Mouse (Mus musculus): Measurements from ENCODE around the gene Cox15. TPM values are rescaled to one million over a fixed set of nuclear protein-coding genes. Genes with fewer than 3 reads are reported as not detected.

The Cox15 gene
- 1.9 and 6.1 TPM in 2 replicates for total RNA-seq (2015; ENCODE audit: low replicate concordance)
- 4.0 and 5.2 TPM in 2 replicates for total RNA-seq (2017; ENCODE audit: low replicate concordance)

DNA sequence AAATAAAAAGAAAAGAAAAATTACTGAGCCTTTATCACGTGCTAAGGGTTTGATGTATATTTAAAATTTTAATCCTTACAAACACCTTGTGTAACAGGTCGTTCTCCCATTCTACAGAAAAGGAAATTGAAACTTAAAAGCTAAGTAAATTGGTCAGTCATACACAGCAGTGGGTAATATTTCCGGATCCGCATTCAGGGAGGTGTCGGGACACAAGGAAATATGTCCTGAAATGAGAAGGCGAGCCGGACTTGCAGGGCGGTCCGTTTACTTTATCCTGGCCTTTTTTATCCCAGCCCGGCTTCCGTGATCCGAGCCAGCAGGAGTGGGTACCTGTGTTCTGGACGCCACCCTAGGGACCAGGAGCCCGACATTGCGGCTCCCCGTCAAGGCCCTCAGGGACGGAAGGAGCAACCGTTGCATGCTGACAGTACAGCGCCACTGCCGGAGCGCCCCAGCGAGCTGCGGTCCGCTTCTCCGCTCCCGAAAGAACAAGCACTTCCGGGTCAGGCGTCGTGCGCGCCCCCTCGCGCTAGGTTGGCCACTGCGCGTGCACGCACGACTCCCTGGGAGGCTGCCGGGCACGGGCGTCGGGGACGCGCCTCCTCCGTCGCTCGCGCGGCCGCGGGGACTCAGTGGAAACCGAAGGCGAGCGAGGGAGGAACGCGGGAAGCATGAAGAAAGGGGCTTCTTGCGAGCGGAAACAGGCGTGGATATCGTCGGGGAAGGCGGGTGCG lies at the start of gene Cox15, which contains the start of gene Cutc:
Cox15 (minus strand) TSS at position 512 of the 737 bp plus-strand sequence.
Cutc (plus strand) TSS at position 508 of the 737 bp plus-strand sequence.
- peak; percentile 92 for ATAC-seq (replicated peaks; ENCODE audit: low FRiP score, poor library complexity, severe bottlenecking)

DNA sequence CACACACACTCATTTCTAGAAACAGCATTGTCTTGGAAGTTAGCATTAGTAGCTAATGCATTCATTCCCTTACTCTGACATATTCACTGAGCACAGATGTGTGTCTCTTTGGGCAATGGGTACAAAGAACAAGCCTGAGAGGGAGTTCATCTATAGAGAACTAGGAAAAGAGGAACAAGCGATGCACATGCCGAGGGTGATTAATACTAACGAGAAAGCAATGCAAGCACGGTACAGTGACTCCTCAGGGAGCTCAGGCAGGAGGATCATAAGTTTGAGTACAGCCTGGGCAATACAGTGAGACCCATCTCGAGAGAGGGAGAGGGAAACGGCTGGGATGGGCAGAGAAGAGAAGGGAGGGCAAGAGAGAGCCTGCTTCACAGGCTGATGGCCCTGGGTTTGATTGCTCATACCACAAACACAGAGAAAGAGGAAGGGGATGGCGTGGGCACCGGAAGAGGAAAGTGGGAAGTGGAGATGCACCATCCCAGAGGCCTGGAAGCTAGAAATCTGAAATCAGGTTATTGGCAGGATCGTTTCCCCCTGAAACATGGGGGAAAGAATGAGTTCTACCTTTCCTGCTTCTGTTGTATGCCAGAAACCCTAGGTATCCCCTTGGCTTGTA lies 48.7 kb upstream of the Cox15 start:
- ATAC-seq (replicated peaks; ENCODE audit: low FRiP score, poor library complexity, severe bottlenecking): no peak

DNA sequence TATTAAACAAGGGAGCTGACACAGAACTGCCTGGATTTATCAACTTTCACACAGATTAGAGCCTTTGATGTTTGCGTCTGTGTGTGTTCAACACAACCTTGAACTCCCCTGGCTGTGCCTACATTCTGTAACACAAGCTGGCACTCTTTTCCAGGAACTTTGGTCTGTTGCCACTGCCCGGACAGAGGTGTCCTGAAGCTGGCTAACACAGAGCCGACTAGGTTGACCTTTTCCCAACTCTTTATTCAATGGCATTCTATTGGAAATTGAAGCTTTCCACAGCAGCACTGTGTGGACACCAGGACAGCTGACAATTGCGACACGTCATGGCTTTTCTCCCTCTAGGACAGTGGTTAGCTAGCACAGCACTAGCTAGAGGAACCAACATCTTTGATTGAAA lies 44.4 kb upstream of the Cox15 start:
- ATAC-seq (replicated peaks; ENCODE audit: low FRiP score, poor library complexity, severe bottlenecking): no peak

DNA sequence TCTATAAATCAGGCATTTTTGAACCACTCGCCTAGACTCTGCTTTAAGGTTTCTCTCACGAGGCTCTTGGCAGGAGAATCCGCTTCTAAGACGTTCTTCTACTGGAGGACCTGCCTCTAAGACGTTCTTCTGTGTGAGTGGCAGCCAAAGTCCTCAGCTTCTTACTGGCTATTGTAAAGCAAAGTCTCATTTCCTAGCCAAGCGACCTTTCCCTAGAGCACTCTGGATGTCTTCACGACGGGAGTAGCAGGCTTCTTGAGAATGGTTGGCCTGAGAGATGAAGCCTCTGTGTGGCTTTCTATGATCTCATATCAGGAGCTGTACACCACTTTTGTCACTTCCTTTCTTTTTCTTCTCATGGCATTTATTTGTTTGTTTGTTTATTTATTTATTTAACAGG lies 42.7 kb upstream of the Cox15 start:
- ATAC-seq (replicated peaks; ENCODE audit: low FRiP score, poor library complexity, severe bottlenecking): no peak

DNA sequence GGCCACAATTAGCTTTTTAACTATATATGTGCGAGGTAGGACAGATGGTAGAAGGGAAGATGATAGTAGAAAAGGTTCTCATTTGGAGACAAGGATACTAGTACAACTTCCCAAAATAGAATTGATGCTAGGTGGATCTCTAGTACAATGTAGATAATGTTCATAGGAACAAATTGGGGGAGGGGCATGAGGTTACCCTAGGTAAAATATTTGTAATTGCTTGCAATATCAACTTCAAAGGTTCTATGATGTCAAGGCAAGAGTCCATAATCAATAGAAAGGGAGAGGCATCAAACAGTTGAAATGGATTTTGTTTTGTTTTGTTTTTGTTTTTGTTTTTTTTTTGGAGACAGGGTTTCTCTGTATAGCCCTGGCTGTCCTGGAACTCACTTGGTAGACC lies 41.2 kb upstream of the Cox15 start:
- no peak for ATAC-seq (replicated peaks; ENCODE audit: low FRiP score, poor library complexity, severe bottlenecking)

DNA sequence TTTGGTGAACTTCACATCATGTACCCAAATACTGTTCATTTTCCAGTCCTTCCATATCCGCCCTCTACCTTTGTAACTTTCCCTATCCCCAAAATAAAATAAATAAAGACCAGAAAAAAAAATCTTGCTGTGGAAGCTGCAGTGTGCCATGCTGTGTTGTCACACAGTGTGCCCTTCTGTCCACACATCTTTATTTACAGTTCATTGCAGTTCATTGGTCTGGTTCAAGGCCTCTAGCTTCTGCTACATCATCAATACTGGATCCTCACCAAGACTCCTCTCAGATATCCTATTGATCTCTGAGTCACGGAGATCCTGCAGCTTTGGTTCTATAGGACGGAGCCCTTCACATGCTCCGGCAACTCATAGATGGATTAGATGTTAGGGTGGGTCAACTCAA lies 39.7 kb upstream of the Cox15 start:
- ATAC-seq (replicated peaks; ENCODE audit: low FRiP score, poor library complexity, severe bottlenecking): no peak

DNA sequence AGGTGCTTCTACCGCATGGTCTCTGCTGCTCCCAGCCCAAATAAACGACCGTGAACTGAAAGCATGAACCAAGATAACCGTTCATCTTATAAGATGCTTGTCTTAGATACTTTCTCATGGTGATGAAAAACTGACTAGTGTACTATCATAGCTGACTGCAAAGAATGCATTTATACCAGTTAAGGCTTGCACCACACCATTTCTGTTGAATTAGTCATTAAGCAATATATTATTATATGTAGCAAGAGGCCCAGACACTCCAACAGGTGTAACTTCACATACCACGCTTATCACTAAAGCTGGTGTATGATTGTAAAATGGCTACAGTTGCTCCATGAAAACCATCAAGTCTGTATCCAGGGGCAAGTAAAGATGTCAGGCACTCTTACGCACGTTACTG lies 37.0 kb upstream of the Cox15 start:
- no peak for ATAC-seq (replicated peaks; ENCODE audit: low FRiP score, poor library complexity, severe bottlenecking)

DNA sequence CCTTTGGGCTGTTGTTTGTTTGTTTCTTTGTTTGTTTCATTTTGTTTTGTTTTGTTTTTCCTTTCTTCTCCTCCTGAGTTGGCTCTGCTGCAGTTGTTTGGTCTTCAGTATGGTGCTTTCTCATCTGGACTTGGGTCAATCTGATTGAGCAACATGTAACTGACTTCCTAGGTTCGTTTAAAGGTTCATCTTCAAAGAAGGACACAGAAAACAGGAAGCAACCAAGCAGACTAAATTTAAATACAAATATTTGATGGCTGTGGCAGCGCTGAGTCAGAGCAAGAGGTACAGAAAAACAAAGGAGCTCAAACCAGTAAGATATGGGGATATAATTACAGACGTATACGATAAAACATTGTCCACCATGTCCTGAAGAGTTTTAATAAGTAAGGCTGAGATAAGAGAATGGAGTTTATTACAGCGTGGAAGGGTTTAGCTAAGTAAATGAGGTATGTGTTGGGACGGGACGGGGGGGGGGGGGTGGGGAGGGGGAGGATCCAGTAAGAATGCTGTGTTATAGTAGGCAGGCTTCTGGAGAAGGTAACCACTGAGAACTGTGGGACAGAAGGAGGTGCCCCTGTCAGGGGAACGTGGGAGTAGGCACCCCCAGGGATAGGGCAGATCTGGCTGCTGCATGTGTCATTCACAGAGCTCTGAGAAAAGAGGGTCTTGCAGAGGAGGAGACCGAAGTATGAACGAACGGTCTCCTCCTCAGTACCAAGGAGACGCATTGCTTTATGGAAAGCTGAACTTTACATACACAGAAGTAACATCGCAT lies 33.6 kb upstream of the Cox15 start:
- ATAC-seq (replicated peaks; ENCODE audit: low FRiP score, poor library complexity, severe bottlenecking): no peak

DNA sequence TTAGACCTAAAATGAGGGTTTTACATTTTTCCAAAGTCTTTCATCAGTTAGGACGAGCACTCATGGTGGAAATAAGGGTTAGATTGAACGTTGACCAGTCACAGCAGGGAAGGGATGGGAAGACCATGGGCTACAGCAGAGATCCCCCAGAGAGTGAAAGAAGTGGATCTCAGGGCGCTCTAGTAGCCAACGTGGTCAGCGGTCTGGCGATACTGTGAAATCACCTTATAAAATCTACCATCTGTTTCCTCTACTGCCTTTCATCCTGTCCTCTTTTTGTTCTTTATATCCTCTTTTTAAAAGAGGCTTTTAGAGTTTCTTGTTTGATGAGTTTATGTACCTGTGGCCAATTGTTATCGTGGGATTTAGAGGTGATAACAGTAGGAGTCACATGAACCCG lies 32.0 kb upstream of the Cox15 start:
- ATAC-seq (replicated peaks; ENCODE audit: low FRiP score, poor library complexity, severe bottlenecking): no peak

DNA sequence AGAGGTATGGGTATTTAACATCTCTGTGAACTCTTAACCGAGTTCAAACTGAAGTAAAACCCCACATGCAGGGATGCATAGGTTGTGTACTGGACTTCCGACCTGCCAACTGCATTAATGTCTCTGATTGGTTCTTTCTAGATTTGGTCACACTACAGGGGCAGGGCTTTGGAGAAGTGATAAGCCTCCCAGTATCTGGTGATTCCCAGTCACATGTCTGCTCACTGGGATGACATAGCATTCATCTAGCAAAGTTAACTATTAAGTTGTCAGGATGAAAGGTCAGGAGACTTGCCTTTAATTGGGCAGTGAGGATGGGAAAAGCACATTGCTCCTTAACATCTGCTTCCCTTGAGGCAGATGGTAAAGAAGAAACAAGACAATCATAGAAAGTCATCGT lies 29.2 kb upstream of the Cox15 start, which contains the start of gene Abcc2:
Abcc2 (plus strand) TSS at position 213 of the 400 bp plus-strand sequence.
- no peak for ATAC-seq (replicated peaks; ENCODE audit: low FRiP score, poor library complexity, severe bottlenecking)

DNA sequence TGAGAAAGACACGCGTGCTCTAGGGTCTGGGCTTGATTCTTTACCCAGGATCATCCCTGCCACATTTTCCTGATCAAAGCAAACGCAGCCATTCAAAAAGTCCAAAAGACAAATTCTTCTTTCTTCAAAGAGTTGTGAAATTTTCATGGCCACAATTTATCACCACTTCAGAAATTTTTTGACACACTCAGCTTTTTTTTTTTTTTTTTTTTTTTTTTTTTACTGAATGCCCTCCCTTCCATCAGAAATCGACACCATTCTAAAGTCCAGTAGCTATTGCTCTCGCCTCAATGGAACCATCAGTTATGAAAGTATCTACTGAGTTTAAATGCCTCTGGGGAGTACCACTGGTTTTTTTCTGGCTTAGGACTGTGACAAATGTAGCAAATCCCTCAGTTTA lies 27.6 kb upstream of the Cox15 start:
- no peak for ATAC-seq (replicated peaks; ENCODE audit: low FRiP score, poor library complexity, severe bottlenecking)

DNA sequence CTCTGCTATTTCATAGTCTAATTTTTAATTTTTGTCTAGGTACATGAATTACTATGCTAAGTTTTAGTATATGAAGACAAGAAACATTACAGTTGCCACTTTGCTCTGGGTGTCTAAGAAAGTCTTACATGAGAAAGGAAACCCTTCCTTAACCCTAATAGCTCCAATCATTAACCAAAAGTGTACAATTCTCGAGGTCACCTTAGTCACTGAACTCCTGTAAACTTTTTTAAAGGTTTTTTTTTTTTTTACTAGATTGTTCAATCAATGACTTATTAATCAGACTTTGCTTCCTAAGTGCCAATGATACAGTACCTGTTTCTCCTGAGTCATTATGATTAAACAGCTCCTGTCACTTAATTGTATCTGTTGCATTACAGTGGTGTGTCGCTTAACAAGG lies 24.5 kb upstream of the Cox15 start:
- no peak for ATAC-seq (replicated peaks; ENCODE audit: low FRiP score, poor library complexity, severe bottlenecking)

DNA sequence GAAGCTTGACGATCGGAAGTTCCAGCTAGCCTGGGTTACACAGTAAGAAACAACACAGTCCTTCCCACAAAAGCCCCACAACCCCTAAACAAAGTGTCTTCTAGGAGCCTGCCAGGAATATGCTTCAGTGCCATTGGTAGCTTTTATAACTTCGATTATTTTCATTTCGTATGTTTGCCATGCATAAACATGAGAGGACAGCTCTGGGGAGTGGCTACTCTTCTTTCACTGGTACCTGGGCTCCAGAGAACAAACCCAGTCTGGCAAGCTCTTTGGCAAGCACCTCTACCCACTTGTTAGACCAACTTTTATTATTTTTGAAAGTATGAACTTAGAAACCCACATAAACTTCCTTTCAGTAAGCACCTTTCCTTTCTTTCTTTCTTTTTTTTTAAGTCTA lies 23.8 kb upstream of the Cox15 start:
- ATAC-seq (replicated peaks; ENCODE audit: low FRiP score, poor library complexity, severe bottlenecking): no peak

DNA sequence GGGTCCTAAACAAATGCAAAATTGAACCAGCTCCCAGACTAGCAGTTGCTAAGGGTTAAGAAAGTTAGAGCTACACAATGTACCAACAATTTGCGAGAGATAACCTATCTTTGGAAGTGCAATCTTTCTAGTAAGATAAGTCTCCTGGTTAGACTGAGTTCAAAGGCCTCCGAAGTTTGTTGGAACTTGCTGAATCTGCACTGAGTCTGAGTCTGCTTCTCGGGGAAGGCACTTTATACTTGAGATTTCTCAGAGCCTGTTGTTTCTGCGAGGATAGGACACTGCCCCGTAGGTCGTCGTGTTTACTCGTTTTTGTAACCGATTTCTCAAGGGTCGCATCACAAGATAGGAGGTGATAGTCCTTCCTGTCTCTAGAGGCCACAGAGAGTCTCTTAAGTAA lies 22.6 kb upstream of the Cox15 start:
- no peak for ATAC-seq (replicated peaks; ENCODE audit: low FRiP score, poor library complexity, severe bottlenecking)

DNA sequence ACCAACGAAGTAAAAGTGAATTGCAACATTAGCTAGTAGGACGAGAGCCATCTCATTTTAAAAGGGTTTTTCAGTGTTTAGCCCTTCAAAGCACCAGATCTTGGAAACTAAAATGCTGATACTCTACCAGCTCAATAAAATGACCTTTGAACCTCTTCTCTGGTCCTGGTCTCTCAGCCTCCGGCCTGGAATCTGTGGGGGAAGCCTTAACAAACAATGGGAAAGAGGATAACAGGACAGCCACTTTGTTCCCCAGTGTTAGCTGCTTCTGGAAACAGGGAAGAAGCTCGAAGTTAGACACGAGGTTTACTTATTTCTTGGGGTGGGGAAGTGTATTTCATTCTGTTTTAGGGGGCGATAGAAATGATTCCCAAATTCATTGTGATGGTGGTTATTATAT lies 19.5 kb upstream of the Cox15 start:
- ATAC-seq (replicated peaks; ENCODE audit: low FRiP score, poor library complexity, severe bottlenecking): no peak

DNA sequence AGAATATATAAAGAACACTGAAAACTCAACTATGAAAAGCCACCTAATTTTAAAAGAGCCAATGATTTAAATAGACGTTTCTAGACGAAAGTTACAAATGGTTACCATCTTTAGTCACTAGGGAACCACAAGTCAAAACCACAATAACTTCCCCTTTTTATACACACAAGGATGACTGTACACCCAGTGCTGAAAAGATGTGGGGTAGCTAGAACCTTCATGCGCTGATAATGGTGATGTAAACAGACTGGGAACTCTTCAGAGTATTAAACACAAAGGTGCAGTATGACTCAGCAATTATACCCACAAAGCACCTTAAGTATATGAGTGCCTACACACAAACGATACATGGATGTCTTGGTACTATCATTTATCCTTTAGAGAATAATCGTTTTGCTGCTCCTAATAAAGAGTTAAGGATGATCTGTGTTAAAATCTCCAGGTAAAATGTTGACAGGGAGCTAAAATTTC lies 18.7 kb upstream of the Cox15 start:
- no peak for ATAC-seq (replicated peaks; ENCODE audit: low FRiP score, poor library complexity, severe bottlenecking)

DNA sequence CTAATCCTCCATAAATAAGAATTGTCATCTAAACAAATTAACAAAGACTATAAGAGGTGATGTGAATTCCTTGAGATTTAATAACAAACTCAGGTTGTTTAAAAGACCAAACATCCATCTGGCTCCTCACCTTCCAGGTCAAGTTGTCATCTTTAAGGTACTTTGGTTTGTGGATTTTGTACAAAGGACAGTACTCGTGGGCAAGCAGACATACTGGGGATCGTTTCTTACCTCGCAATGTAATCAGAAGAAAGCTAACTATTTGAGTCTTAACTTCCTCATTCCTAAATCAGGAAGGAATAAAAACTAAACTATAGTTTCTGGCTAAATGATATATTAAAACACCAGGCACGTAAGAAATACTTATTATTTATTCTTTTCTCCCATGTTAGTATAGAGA lies 17.8 kb upstream of the Cox15 start:
- no peak for ATAC-seq (replicated peaks; ENCODE audit: low FRiP score, poor library complexity, severe bottlenecking)

DNA sequence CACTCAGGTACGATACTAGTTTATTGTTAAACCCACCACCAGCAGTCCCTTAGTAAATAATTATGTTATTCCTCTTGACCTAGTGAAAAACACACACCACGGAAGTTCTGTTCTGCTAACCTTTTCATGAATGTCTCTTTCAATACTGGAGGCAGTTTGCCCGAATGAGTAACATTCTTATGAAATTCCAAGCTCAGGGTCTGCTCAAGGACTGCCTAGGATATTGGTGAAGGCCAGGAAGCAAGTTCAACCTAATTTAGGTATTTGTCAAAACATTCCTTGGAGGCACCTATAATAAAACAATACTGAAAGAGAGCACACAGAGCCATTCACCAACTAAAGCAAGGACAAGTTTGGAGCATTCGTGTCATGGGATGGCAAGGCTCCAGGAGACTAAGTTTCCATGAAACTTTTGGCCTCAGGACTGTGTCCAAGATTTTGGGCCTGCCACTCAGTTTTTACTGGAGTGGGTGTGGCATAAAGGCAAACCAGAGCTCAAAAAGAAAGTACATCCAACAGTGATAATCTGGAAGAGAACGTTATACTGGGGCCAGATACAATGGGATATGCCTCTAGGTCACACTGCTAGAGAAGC lies 16.7 kb upstream of the Cox15 start:
- ATAC-seq (replicated peaks; ENCODE audit: low FRiP score, poor library complexity, severe bottlenecking): no peak

DNA sequence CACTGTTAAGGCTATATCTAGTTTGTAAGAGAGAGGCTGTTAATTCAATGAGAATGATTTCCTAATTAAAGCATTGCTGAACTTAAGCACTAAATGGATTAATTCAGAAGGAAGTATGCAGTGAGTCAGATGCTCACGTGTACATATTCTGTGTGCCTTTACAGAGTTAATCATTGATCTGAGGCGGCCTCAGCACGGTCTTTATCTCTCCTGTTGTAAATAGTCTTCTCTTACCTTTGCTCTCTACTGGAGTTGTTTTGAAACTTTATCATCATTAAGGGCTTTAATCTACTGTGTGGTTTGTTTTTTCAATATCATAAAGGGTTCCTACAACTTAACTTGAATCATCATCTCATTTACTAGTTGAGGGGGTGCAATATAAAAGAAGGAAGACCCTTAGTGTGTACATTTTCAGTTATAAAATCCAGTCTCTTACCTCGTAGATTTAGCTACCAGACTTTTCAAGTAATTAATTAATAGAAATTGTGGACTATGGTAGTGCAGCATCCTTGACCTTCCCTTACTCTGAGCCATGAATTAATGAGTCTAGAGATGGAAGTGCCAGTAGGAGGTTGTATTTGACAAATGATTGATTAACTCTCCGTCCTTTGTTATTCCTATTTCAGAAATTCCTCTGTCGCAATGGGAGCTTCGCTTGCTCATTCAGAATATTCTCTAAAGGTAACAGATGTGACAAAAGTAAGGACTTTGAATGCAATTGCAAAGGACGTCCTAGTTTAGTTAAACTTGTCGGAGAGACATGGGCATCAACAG lies 14.9 kb upstream of the Cox15 start:
- no peak for ATAC-seq (replicated peaks; ENCODE audit: low FRiP score, poor library complexity, severe bottlenecking)

Measured in erythroblast, adult 5-6 weeks (primary cell).